Comparison of ENCODE assay signal across 20 mouse cellular contexts in genomic region chr6:86773830-86774229, GRCm38 (mm10).
"Had no signal": no experiment of that assay in that cellular context is flagged by ENCODE, and none has a peak within 500 bp of the region (broad histone marks: within the 10 kb centered on the region; RNA-seq: fewer than 3 reads in every experiment).

No protein-coding gene starts in this region.

- H3K27me3 ChIP-seq: limb, embryonic 12.5 days; limb, embryonic 15.5 days; stomach, embryonic 15.5 days had no signal

- H3K4me1 ChIP-seq: stomach, embryonic 15.5 days had no signal

- DNase-seq: kidney, adult 9 months; kidney, postnatal 14 days; kidney, postnatal 4 days; layer of hippocampus, adult 9-11 months; left cerebral cortex, postnatal 4 days; liver, postnatal 0 days; lung, embryonic 14.5 days; midbrain, embryonic 14.5 days; right cerebral cortex, adult 18-20 months; right cerebral cortex, postnatal 14 days; right cerebral cortex, postnatal 4 days; spleen, adult 18-20 months; thymus, postnatal 25 days had no signal

- H3K36me3 ChIP-seq: limb, embryonic 12.5 days; limb, embryonic 15.5 days; stomach, embryonic 15.5 days had no signal

- H3K27ac ChIP-seq: limb, embryonic 12.5 days; limb, embryonic 15.5 days; liver, embryonic 14.5 days; stomach, embryonic 15.5 days had no signal

- ATAC-seq: liver, postnatal 0 days; lung, postnatal 0 days had no signal

- H3K9me3 ChIP-seq: limb, embryonic 12.5 days; limb, embryonic 15.5 days; stomach, embryonic 15.5 days had no signal

- H3K4me2 ChIP-seq: limb, embryonic 12.5 days; limb, embryonic 15.5 days; liver, embryonic 11.5 days; lung, embryonic 14.5 days; midbrain, embryonic 11.5 days; stomach, embryonic 15.5 days had no signal

- H3K4me3 ChIP-seq: limb, embryonic 12.5 days; limb, embryonic 15.5 days; stomach, embryonic 15.5 days had no signal

- H3K9ac ChIP-seq: limb, embryonic 12.5 days; limb, embryonic 15.5 days; liver, embryonic 14.5 days; liver, postnatal 0 days; lung, embryonic 14.5 days; stomach, embryonic 15.5 days had no signal
